Mouse (Mus musculus) R1 (cell line): ENCODE measurements around the gene Ikzf2.
A peak's percentile ranks its signal among the peaks of the same experiment; 100 is the strongest.

Experiments
- DNase-seq: peaks from one replicate; pipeline ENCODE4 v3.0.0-alpha.2; 2018; ENCODE audit warnings: low read depth, low spot score

The Ikzf2 gene

DNA sequence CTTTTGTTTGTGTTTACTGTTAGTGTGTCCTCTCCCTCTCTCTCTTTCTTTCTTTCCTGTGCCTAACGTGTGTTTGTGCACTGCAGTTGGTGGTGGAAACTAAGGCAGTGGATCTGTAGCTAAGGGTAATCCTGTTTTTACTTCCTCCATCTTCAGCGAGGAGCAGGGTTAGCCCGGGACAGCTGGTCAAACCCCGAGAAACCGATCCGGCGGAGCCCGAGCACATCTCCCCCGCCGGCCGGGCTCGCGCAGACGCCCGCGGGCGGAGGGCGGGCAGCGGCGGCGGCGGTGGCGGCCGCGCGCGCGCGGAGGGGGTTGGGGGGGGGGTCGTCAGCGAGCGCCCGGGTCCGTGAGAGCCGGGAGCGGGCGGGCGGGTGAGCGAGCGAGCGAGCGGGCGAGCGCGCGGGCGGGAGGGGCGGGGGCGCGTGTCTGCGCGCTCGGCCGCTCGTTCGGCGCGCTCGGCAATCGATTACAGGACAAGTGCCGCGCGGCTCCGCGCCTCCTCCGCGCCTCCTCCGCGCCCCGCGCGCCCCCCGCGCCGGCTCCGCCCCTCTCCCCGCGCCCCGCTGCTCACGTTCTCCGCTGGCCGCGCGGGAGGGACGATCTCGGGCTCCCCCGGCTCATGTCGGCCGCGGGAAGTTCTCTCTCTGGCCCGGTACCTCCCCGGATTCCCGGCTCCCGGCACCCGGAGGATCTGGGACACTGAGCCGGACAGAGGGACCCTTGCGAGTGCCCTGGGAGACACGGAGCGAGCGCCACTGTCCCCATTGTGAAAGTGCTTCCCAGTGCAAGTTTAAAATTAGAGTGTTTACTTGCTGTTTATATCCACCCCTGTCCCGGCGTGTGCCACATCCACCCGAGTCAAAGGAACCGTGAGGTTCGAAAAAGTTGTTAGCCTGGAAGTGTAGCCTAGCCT lies at the start of gene Ikzf2:
Ikzf2 (minus strand) TSS at position 170 of the 916 bp plus-strand sequence.
- DNase-seq, result peak; percentile 63

DNA sequence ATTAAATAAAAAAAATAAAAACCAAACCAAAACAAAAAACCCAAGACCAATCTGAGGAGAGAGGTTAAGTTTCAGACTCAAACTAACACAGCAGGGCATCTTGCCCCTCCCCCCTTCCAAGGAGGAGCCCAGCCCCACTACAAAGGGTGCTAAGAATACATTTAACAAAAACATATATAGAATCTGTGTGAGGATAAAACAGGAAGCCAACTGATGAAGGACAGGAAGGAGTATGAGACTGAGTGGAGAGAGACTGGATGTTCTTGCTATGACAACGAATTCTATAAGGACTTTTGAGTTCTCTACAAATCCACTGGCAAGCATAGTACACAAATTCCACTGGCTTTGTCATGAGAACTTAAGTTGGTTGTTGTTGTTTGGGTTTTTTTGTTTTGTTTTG lies 42.7 kb upstream of the Ikzf2 start:
- peak; percentile 4 for DNase-seq

DNA sequence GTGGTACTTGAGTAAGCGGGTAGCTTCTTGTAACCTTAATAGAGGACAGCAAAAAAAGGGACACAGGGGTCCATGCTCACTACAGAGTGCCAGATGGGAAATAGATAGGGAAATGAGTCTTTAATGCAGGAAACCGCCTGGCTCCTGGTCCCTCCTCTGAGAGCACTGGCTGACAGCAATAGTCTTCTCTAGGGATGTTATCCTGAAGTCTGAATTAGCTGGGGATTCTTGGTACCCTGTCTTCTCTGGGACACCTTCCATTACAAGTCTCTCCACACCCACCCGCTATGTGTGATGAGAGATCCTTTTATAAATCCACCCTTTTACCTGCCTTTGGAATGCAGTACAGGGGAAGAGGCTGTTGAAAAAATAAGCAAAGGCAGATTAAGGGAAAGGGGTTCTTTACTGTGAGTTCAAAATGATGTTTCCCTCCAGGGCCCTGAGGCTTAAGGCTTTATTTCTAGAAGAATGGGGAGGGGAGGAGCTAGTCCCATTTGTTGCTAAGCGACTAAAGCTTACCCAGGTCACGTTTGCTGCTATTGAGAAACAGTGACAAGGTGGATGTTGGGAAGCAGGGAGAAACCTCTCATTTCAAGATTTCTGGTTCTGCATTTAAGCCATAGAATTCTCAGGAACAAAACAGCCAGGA lies 42.1 kb upstream of the Ikzf2 start:
- peak; percentile 38 for DNase-seq

DNA sequence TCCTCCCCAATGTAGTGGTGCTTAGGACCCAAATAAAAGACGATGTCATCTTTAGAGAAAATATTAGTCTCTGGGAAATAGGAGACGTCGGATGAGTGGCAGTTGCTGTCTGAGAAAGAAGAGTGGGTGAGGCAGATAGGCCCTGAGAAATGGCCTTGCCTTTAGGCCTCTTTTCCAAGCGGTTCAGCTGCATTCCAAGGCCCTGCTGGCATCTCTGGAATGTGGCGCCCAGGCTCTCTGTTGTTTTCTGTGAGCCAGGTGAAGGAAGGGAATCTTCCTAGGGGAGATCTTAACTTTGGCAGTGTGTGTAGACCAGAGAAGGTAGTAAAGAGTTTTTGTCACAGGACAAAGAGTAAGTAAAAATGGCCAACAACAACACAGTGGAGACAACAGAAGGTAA lies 40.9 kb upstream of the Ikzf2 start:
- DNase-seq, result peak; percentile 27

DNA sequence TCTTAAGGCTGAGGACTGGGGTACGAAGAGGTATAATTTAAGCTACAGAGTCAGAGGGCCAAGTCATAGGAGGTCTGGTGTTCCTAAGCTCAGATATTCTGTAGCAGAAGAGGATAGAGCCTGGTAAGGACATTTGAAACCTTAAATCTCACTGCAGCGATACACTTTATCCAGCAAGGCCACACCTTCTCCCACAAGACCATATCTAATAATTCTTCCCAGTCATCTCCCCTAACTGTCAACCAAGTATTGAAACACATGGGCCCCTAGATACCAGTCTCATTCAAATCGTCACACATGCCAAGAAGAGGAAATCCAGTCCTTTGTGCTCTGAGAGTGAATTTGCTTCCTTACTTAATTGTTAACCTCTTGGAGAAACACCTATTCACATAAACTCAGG lies 30.1 kb upstream of the Ikzf2 start:
- no peak for DNase-seq

DNA sequence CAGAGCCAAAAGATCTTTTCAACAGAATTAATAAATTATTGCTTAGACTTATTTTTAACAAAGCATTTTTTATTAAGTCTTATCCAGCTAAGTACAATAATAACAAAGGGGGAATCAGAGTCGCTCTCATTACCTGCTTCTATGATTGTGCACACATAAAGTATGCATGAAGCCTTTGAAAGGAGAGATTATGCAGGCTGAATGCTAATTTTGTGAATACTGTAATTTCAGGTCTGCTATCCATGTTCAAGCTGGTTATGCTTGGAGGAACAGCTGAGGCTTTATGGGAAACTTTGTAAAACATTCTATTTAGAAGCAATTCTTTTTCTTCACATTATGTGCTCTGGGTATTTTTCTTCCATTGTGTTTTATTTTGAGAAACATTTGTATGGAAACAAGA lies 21.5 kb upstream of the Ikzf2 start:
- DNase-seq, result no peak

DNA sequence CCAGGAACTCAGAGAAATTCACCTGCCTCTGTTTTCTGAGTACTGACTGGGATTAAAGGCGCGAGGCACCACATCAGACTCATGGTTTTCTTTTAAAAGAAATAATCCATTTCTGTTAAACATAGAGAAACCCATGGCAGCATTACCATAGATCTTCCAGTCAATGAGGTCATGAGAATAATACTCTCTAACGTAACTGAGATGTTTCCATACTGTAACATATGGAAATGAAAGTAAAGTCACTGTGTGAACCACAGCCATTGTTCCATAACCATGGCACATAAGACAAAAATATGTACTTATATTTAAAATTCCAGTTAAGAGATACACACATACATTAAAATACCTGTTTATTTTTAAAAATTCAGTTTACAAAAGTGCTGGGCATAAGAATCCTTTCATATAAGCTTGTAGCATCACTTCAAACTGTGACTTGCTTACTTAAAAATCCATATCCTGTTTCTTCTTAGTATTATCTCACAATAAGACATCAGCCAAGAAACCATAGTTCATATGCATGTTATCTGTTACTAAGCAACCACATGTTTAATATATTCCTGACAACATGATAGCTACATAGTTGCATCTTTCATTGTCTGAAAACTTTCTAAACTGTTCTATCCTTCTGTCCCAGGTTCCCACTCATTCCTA lies 16.6 kb upstream of the Ikzf2 start:
- DNase-seq, result no peak

DNA sequence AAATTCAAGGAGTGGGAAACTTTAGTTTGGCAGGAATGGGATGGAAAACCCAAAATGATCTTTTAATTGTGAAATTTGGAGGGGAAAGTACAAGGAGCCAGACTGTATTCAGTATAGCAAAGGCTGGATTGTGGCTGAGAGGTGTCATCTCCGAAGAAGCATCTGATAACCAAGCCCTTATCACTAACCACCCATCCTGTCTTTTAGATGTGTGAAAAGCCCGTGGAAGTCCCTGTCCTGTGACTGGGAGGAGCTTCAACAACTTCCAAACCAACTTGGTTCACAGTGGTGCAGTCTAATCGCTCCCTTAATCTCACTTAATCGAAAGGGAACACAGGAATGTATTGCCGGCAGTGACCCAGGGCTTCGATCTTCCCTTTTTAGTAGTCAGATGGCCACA lies 4.9 kb upstream of the Ikzf2 start:
- no peak for DNase-seq

DNA sequence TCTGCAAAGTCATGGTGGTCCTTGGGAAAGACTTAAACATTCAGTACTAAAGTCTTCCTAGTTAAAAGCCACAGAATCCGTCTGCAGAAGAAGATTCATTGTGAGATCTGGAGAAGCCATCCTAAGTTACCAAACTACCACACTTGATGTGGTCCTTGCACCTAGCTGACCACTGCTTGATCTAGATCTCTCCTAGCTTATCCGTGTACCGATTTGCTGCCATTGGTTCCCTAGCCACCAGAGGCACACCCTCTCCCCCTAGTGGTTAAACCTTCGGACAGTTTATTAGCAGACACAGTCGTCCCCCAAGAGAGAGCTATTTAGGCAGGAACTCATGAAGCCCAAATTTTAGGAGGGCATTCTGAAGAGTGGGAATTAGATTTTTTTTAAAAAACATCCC lies 1.9 kb upstream of the Ikzf2 start:
- DNase-seq, result peak; percentile 82

DNA sequence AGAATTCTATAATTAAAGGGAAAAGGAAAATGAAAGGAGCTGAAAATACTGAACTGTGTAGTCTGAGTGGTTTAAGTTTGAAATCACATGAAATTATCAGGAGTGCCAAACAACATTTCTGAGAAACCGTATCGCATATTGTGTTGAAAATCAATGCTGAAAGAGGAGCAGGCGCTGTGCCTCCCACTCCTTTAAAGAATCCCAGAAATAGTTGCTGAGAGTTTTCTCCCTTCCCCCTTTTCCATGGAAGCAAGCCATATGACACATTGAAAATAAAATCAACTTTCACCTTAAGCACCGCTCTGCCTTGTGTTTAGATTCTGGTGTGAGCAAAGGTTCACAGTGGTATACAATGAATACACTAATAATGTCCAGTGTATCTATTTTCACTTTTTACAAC lies 1.1 kb upstream of the Ikzf2 start:
- DNase-seq, result no peak

DNA sequence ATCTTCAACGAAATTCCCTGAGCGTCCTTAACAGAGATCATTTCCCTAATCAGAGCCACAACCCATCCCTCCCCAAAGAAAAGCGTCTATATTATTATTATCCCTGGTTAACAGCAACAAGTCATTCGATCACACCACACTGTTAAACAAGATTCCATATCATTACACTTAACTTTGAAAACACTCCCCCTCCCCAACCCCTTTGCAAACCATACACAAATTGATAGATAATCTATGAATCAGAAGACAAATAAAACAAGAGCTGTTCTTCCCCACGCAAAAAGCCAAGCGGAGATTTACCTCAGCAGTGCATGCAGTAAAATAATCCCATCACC lies 337 bp downstream of the Ikzf2 start:
- DNase-seq, result no peak

DNA sequence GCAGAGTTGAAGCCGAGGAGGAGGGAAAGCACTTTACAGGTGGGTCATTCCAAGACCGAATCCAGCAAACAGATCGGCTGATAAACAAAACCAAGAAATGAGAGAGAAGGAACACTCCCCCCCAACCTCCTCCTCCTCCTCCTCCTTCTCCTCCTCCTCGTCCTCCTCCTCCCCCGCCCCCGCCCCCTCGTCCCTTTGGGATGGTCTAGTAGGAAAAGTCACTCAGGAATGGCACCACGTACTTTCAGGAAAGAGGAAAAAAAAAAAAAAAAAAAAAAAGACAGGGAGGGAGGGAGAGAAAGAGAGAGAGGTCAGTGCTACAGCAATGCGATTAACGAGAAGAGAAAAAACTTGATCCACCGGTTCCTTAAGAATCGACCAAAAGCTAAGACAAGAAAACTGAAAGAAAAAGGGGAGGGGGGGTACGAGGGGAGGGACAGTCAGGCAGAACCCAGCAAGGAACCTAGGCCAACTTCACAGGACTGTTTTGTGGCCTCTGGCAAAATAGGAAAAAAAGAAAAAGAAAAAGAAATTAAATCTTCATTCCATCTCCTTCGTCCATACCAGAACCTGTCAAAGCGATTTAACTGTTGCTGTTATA lies 1.1 kb downstream of the Ikzf2 start:
- DNase-seq, result no peak

DNA sequence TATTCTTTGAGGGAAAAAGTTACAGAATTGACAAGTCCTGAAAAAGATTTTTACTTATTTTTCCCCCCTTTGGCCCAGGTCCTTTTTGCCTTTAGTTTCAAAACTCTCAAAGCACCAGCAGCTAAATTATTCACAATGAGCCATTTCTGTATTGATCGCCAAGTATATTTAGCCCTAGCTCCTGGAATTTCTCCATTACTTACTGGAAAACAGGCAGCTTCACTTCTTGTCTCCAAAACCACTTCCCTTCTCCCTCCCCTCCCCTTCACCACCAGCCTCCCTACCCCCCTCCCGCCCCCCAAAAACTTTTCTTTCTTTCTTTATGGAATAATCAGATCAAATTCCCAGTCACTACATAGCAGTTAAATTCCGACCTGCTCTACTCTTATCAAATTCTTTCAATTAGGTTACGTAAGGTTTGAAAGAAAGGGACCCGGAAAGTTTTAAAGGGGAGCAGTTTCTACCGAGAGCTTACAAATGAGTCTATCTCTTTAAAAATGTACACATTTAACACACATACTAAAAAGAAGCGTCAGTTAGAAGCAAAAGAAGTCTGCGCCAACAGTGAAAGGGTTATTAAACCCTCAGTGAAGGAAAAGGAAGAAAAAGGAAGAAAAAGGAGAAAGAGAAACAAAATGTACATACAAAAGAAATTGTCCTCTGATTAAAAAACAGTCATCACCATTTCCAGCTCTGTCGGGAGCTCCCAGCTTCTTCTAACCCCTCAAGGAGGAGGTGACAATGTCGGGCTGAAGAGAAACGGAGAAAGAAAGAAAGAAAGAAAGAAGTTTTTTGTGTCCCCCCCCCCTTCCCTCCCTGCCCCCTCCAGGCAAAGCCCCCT lies 1.8 kb downstream of the Ikzf2 start:
- DNase-seq, result no peak

DNA sequence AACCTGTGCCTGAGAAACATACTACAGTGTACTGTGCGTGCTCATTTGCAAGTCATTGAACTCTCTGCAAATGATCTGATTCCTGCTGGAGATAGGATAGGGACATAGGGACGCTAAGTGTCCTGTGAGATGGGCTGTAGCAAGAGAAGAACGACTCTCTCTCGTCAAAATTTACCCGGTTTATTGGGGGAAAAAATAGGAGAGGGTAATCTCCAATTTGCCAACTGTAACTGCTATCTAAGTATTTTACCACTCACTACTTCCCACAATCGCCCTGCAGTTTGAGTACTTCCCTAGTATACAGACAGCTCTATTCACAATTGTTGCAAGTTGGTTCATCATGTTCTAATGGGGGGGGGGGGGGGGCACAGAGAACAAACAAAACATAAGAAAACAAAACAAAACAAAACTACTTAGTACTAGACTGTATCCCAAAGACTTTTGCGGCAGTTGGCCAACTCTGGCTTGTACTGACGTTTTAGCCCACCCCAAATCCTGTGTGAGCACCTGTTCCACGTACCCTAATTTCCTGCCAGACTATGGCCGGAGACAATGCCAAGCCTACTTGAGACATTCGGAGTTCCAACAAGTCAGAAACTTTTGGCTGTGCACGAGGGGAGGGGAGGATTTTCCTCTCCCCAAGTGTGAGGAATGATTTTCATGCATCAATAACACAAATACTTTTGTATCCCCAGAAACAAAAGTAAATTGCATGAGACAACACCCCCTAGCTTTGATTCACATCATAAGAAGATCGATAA lies 2.6 kb downstream of the Ikzf2 start:
- no peak for DNase-seq

DNA sequence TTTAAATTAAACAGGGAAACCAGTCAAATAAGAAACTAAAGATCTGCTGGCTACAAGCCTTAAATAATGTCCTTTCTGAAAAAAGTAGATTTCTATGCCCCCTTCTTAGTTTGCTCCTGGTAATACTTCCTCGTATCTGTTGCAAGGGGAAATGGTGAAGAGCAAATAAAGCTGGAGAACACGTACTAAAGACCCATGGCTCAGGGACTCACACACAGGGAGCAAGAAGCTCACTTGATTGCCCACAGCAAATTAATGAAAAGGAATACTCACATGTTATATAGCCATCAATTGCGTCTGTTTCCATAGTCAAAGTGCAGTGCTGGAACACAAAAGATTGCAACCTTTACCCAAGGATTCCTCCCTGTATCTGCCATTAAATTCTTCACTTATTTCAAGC lies 3.2 kb downstream of the Ikzf2 start:
- DNase-seq, result no peak

DNA sequence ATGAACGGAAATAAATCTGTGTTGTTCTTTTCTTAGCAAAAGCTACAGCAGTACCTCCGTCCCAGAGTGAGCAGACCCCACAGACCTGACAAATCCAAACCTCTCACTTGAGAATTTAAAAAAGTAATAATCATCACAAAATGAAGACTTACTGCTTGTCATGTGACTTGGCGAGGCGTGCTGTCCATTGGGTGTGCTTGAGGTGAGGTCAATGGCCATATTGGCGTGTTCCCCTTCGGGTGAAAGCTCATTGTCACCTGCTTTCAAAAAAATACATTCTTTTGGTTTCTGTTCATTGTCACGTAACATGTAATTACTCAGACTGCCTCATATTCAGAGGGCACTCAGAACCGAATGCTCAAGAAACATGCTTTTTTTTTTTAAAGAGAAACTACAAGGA lies 4.0 kb downstream of the Ikzf2 start:
- no peak for DNase-seq

DNA sequence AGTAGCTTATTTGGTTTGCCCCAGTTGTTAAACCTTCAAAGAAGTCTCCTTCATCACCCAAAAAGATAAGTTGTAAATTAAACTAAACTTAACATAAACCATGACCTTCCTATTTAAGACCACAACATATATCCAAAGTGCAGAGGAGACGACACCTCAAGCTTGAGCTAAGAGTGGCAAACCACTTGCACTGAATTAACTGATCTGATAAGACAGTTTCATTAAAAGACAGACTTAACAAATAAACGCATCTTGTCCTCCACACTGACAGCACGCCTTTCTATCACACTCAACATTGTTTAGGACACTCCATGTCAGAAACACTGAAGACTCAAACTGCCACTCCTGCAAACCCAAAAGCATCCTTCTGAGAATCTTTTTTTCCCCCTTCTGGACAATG lies 4.8 kb downstream of the Ikzf2 start:
- no peak for DNase-seq

DNA sequence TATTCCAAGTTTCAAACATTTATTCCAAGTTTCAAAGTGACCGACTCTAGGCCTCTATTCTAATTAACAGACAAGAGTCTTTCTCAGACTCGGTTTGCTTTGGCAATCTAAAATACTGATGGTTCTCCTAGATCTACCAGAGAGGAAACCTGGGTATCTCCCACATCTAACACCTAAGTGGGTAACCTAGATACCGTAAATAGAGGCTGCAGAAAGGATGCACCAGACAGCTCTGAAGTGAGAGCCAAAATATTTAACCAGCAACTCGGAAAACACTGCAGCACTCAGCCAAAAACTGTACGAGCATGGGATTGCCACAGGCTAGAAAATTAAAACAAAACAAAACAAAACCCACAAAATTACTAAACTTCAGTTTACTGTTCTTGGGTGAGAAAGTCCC lies 6.0 kb downstream of the Ikzf2 start:
- DNase-seq, result no peak

DNA sequence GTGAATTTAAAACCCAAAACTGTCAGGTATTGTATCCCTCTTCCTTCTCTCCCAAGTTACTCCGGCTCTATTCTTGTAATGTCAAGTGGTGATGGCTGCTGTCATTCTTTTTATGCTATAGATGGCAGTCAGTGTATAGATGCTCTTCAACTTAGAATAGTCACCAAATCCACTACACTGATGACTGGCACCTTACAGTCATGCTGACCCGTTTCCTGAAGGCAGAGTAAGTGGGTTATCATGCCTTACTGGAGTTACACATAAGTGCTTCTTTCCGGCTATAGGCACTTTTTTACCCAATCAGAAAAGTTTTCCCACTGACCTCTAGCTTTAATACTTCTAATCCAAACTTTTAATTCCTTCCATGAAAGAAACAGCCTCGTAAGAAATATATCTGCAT lies 6.5 kb downstream of the Ikzf2 start:
- DNase-seq, result no peak

DNA sequence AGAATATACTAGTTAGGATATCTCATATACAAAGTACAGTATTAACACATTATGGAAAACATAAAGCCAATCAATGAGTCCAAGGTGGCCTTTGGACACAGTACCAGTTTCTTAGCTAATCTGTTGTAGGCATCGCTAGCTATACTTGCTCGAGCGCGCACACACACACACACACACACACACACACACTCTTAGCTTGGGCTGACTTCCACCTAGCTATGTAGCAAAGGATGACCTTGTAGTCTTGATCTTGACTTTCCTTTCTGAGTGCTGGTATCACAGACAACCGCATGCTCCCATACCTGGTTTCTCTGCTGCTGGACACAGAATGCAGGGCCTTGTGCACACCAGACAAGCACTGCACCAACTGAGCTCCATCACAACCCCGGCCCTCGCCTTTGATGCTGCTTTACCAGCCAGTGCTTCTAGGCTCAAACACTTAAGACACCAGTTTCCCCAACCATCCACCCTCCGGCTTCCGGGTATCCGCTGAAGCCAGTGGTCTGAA lies 17.1 kb downstream of the Ikzf2 start:
- DNase-seq, result no peak

DNA sequence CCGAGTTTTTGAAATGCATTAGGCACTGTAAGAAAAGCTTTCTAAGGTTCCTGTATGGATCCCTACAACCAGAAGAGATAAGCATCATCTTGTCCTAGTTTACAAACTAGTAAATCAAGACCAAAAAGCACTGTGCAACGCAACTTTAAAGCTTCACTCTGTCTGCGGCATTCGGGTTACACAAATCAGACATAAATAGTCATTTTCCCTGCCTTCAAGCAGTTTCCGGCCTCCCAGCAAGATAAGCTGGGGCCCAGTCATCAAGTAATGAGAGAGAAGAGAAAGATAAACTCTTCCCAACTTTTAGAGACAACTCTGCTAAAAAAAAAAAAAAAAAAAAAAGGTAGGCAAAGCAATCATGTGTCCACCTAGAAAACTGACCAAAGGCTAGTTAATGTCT lies 19.6 kb downstream of the Ikzf2 start:
- DNase-seq, result no peak
